Mouse (Mus musculus) spleen, embryonic (tissue): ENCODE results near the gene Nyap2.
"Not testable (repeated sequence)": the region's sequence is repeated elsewhere in the genome, so short reads cannot be mapped to it uniquely, and the experiment has no call there.

ENCODE experiments used
- CTCF ChIA-PET: fragments of 350-600 bp; sonication (Branson Sonifier 250); formaldehyde crosslinking; loops from one replicate; lab custom pipeline; 2022; lab: Charles Lee

Nyap2 gene

DNA sequence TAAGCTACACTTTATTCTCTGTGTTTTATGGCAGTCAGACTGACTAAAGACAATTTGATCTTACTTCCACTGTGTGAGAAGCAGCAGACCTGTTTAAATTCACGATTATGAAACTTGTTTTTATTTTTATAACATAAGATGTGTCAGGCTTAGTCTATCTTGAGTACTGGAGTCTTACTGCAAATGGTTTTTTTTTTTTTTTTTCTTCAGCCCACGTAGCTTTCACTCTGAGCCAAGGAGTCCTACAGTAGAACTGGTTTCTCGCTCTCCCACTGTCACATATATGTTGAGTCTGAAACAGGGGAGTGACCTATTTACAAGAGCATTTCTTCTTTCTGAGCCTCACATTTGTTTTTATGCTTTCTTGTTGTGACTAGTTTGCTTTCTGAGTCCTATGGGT, 103.9 kb downstream of the Nyap2 start:
- CTCF ChIA-PET, result no interaction called here

DNA sequence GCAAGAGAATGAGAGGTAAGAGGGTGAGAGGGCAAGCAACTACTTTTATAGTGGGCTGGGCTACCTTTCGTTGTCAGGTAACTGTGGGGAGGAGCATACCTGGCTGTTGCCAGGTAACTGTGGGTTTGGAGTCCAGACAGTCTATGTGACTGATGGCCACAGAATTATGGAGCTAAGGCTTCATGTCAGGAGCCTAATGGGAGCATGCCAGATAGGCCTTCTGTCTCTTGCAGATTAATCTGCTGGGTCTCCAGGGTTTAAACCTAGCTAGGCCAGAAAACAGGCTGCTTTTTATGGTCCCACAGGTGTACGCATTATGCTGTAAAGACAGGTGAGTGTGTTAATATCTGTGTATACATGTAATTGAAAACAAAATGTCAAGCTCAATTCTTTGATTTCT, 132.8 kb downstream of the Nyap2 start:
- CTCF ChIA-PET, result no interaction called here

DNA sequence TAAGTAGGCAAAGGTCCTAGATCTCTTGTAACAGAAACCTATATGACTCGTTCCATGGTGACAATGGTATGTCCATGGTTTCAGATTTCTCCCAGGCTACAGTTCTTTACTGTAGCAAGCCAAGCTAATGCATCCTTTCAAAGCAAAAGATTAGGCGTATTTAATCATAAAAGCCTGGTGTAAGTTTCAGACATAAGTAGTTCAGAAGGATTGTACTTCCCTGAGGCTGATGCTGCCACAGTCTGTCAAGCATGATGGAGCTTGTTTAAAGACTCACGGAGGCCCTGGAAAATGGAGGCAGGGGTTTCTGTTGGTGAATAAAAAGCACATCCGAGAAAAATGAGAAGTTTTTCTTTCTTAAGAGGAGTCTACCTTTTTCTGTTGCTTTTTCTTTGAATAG, 134.7 kb downstream of the Nyap2 start:
- CTCF ChIA-PET, result no interaction called here

DNA sequence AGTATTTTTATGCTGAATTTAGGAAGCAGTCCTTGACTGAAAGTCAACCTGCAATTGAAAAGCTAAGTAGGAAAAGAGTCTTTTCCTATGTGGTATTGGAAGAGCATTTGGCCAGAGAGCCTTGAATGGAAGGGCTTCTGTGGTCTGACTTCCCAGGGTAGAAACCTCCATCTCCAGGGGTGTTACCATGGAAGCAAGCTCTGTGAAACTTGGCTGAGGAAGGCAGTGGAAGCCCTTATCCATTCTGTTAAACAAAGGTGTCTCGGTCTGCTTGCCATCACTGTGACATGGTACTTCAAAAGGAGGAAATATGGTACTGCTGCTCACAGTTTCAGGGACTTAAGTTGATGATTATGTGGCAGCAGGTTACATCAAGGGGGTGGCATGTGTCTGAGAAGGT, 143.0 kb downstream of the Nyap2 start:
- CTCF ChIA-PET, result no interaction called here

DNA sequence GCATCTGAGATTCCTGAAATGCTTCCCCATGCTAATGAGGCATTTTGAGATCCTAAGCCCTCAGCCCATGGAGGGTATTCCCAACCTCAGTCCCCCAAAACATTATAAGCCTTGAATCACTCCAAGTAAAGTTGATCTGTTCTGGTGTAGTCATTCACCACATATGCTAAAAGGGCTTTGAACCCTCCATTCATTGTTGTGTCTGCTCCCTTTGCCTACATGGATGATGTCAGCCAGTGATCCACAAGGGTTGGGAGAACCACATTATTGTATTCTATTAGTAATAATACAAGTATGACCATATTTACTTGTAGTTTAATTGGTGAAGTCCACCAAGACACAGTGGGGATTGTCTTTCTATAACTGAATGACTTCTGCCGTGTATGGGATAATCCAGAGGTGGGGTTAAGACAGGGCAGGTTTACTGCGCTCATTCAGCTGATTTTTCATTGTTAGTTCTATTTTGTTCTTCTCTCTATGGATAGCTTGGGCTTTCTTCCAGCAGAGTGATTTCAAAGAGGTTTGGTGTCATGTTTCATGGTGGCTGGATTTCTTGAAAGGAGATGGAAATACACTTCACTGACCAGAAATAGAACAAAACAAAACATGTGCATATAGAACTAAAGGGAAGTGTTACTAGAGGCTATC, 155.1 kb downstream of the Nyap2 start:
- CTCF ChIA-PET, result no interaction called here

- CTCF ChIA-PET, result not testable (repeated sequence)
These were observed 155.6 kb downstream of the Nyap2 start for GRCm38 (mm10) chr1:81232407-81232789.

- CTCF ChIA-PET, result interaction anchor here (0.7 kb wide), 1 partner anchor 600 kb away, joined by 5 read pairs; no protein-coding TSS in a partner anchor
These were observed 171.9 kb downstream of the Nyap2 start for GRCm38 (mm10) chr1:81248447-81249205.

GRCm38 (mm10) chr1:81250068-81250467, 173.3 kb downstream of the Nyap2 start:
- CTCF ChIA-PET, result no interaction called here

- CTCF ChIA-PET, result no interaction called here
These were observed 189.7 kb downstream of the Nyap2 start for GRCm38 (mm10) chr1:81266441-81266840.

GRCm38 (mm10) chr1:81280978-81281377, 204.2 kb downstream of the Nyap2 start:
- CTCF ChIA-PET, result no interaction called here

DNA sequence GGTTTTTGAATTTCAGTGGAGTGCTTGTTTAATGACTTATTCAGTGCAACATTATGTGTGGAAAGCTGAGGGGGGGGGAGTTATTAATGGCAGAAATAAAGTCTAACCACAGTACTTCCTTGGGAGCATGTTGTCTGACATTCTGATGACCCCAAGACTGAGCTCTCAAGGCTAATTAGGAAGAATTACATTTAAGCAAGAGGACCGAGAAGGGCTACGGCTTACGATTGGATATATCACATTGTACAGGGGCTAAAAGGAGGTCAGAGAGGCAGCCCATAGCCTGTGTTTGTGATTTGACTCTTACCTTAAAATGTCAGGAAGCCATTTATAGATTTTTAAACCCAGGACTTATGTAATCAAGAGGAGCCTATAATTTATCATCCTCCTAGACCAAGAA, 208.9 kb downstream of the Nyap2 start:
- CTCF ChIA-PET, result no interaction called here

DNA sequence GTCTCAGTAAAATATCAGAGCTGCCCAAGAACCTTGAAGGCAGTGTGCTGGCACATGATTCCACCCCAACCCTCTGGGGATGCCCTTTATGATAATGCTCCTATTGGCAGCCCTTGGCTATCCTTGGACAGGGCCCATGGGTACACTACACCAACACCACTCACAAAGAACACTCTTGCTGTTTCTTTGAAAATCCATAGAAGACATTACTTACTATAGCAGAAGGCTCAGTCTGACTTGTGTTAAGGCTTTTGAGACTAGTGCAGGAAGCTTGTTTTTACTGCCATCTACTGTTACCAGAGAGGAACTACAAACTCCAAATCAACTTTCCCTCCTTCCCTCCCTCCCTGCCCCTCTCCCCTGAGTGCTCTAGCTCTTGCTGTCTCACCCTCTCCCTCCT, 210.3 kb downstream of the Nyap2 start:
- CTCF ChIA-PET, result no interaction called here

GRCm38 (mm10) chr1:81300735-81301134, 224.0 kb downstream of the Nyap2 start:
- CTCF ChIA-PET, result no interaction called here

DNA sequence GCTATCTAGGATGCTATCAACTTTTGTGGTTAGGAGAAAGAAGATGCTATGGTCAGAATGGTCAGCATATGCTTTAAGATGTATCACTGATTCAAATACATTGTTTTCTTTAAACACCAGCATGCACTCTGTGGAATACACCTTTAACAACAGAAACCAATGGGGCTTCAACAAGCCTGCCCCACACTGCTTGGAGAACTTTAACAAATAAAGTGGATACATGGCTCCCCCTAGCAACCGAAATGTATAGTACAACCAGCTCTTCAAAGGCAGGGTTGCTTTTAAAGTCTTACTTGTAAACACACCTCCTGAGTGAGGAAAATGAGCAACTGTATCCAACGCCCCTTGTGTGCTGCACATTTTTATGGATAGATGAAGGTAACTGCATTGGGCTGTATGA, 224.9 kb downstream of the Nyap2 start:
- CTCF ChIA-PET, result no interaction called here

GRCm38 (mm10) chr1:81303389-81303788, 226.6 kb downstream of the Nyap2 start:
- CTCF ChIA-PET, result no interaction called here

DNA sequence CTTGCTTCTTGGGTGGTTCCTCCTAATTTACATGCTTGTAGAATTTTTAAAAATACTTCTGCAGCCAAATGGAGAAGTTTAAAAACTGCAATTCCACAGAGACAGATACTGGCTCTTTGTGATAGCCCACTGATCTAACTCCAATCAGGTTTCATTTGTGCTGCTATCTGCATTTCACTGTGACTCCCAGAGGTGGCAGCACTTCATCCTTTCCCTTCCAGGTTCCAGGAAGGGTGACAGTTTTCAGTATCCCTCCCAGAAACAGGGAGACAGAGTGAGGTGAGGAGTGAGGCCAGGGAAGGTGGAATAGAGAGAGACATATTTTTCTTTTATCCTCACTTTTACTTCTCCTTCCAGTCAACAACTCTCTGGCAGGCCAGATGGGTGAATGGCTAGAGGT, 230.7 kb downstream of the Nyap2 start:
- CTCF ChIA-PET, result no interaction called here

DNA sequence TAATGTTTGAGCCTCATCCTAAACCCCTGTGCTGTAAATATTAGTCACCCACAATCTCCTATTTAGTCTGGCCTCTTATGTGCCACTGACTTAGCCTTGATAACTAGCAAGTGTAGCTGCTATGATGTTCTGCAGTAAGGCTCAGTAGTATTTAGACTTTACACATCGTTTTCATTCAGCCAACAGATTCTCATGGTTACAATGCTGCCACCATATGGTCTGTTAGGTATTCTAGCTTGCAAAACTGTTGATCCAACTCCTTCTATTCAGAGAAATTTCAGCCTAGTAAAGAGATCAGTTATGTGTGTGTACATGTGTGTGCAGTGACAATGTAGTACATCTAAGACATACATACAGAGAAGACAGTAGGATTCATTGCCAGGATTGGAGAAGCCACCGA, 231.2 kb downstream of the Nyap2 start:
- CTCF ChIA-PET, result no interaction called here

GRCm38 (mm10) chr1:81310087-81310626, 233.4 kb downstream of the Nyap2 start:
- CTCF ChIA-PET, result no interaction called here

DNA sequence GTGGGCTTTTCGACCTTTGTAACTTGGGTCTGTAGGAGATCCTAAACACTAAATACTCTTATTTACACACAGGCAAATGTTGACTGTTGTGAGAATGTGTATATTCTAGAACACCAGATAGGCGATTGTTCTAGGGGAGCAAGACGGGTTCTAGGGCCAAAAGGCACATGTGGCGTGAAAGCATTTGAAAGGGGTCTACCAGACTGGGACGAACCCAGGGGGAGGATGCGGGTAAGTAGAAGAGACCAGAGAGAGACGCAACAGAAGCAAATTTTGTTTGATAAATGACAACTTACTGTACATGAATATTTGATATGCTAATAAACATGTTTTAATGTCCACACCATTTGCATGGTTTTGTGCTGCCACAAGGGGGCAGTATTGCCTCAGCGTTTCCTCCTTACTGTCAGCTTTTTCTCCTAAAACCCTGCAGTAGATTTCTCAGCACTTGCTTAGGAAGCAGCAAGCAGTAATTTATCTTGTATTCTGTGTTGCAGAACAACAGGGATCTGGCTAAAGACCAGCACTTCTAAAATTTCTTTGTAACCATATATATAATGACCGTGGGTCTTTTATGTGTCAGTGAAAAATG, 239.7 kb downstream of the Nyap2 start:
- CTCF ChIA-PET, result no interaction called here

GRCm38 (mm10) chr1:81316995-81317413, 240.3 kb downstream of the Nyap2 start:
- CTCF ChIA-PET, result no interaction called here

- CTCF ChIA-PET, result no interaction called here
These were observed 311.0 kb downstream of the Nyap2 start for GRCm38 (mm10) chr1:81387722-81388121.
